In genomic region chr7:96484006-96484581, GRCm38 (mm10) we compare ENCODE assay signal across 17 mouse cellular contexts.
A peak's percentile ranks its signal among the peaks of the same experiment; 100 is the strongest.
DNase-seq lines count a peak whose midpoint lies in the region; ATAC-seq and TF ChIP-seq lines count a peak whose summit lies in the region.
"Had no signal": no experiment of that assay in that cellular context is flagged by ENCODE, and none has a peak within 500 bp of the region (broad histone marks: within the 10 kb centered on the region; RNA-seq: fewer than 3 reads in every experiment).

No protein-coding gene starts in this region.

- H3K9me3 ChIP-seq in limb, embryonic 12.5 days, result no peaks in the 10 kb centered on the region
- H3K9me3 ChIP-seq in limb, embryonic 10.5 days (replicated peaks), result no peaks in the 10 kb centered on the region
- no peaks in the 10 kb centered on the region for H3K9me3 ChIP-seq in kidney, postnatal 0 days (replicated peaks; ENCODE audit: low read length)
- H3K9me3 ChIP-seq: embryonic facial prominence, embryonic 12.5 days; midbrain, embryonic 12.5 days had no signal

- no peaks in the 10 kb centered on the region; the same call in 1 of the 2 replicates for H3K27me3 ChIP-seq in limb, embryonic 12.5 days
- H3K27me3 ChIP-seq in limb, embryonic 10.5 days (ENCODE audit: low read depth, poor library complexity, severe bottlenecking), result no peaks in the 10 kb centered on the region
- no peaks in the 10 kb centered on the region for H3K27me3 ChIP-seq in kidney, postnatal 0 days (ENCODE audit: insufficient read depth, low read length)
- H3K27me3 ChIP-seq: embryonic facial prominence, embryonic 12.5 days; midbrain, embryonic 12.5 days had no signal

- peak overlapping the region; percentile 10 for H3K27ac ChIP-seq in gastrocnemius, adult 2 months
- H3K27ac ChIP-seq in limb, embryonic 12.5 days, result no peak overlapping the region
- H3K27ac ChIP-seq in limb, embryonic 10.5 days, result no peak overlapping the region
- peak overlapping the region; percentile 31; the same call in 1 of the 2 replicates for H3K27ac ChIP-seq in kidney, postnatal 0 days
- H3K27ac ChIP-seq: embryonic facial prominence, embryonic 12.5 days; midbrain, embryonic 12.5 days had no signal

- TF ChIP-seq CTCF in gastrocnemius, adult 2 months (IDR thresholded peaks at IDR 0.05), result no peak
- no peak for TF ChIP-seq CTCF in kidney, postnatal 0 days (IDR thresholded peaks at IDR 0.05; ENCODE audit: low read depth)

- no peak overlapping the region for H3K9ac ChIP-seq in limb, embryonic 12.5 days (replicated peaks)
- no peak overlapping the region for H3K9ac ChIP-seq in kidney, postnatal 0 days (ENCODE audit: low read depth, low read length)
- H3K9ac ChIP-seq: embryonic facial prominence, embryonic 12.5 days; midbrain, embryonic 12.5 days had no signal

- ATAC-seq in limb, embryonic 12.5 days (ENCODE audit: insufficient number of reproducible peaks, insufficient read depth, low FRiP score, low TSS enrichment, low read depth), result peak; percentile 4; the same call in 1 of the 2 replicates
- no peak for ATAC-seq in kidney, postnatal 0 days (replicated peaks; ENCODE audit: low FRiP score, low read depth)

- H3K4me3 ChIP-seq in gastrocnemius, adult 2 months, result no peak overlapping the region
- no peak overlapping the region for H3K4me3 ChIP-seq in limb, embryonic 12.5 days (replicated peaks)
- no peak overlapping the region for H3K4me3 ChIP-seq in limb, embryonic 10.5 days
- H3K4me3 ChIP-seq in kidney, postnatal 0 days (replicated peaks; ENCODE audit: low read depth, low read length), result no peak overlapping the region
- H3K4me3 ChIP-seq: embryonic facial prominence, embryonic 12.5 days; midbrain, embryonic 12.5 days; myocyte had no signal

- H3K4me2 ChIP-seq in limb, embryonic 12.5 days, result no peak overlapping the region
- H3K4me2 ChIP-seq in kidney, postnatal 0 days (ENCODE audit: low read length), result no peak overlapping the region
- H3K4me2 ChIP-seq: embryonic facial prominence, embryonic 12.5 days; midbrain, embryonic 12.5 days had no signal

- H3K4me1 ChIP-seq in limb, embryonic 12.5 days (replicated peaks), result peaks cover 10% of the 10 kb centered on the region
- H3K4me1 ChIP-seq in limb, embryonic 10.5 days, result peaks cover 22% of the 10 kb centered on the region
- H3K4me1 ChIP-seq in kidney, postnatal 0 days (replicated peaks; ENCODE audit: insufficient read depth, low read length), result peaks cover 7% of the 10 kb centered on the region
- H3K4me1 ChIP-seq: midbrain, embryonic 12.5 days had no signal

- H3K36me3 ChIP-seq in limb, embryonic 12.5 days, result no peaks in the 10 kb centered on the region
- no peaks in the 10 kb centered on the region for H3K36me3 ChIP-seq in limb, embryonic 10.5 days
- H3K36me3 ChIP-seq in kidney, postnatal 0 days (ENCODE audit: insufficient read depth, low read length), result no peaks in the 10 kb centered on the region
- H3K36me3 ChIP-seq: embryonic facial prominence, embryonic 12.5 days; midbrain, embryonic 12.5 days had no signal

- intact Hi-C loops in gastrocnemius, adult 2 months (cut with DNase I), result no loop called here

- peak; percentile 26 for DNase-seq in gastrocnemius, adult 2 months
- DNase-seq in gastrocnemius, postnatal 4 days (ENCODE audit: low spot score in 2 of 2), result no peak
- no peak for DNase-seq in limb, embryonic 10.5 days (ENCODE audit: low spot score)
- DNase-seq in kidney, postnatal 0 days (ENCODE audit: low spot score), result no peak
- peak; percentile 18 for DNase-seq in skeletal muscle tissue, adult 2 months (ENCODE audit: low read depth, low spot score)
- DNase-seq in heart, postnatal 4 days, result no peak
- DNase-seq in adrenal gland, adult 2 months, result no peak
- DNase-seq: cerebellum, adult 11-12 months; heart, postnatal 14 days; left cerebral cortex, postnatal 4 days; lung, postnatal 14 days; right cerebral cortex, postnatal 25 days; thymus, postnatal 36 days had no signal

- WGBS in limb, embryonic 12.5 days, result 56% methylated on average over 1 of the region's 1 CpGs
- 74% methylated on average over 1 of the region's 1 CpGs for WGBS in limb, embryonic 10.5 days
- 40% methylated on average over 1 of the region's 1 CpGs for WGBS in kidney, postnatal 0 days

Comparison
In these comparisons a context has a peak if more than half of its experiments do, and no peak if none do; other contexts are left out.
1. DNase-seq: peak in gastrocnemius, adult 2 months (single experiment) and skeletal muscle tissue, adult 2 months (single experiment); none in gastrocnemius, postnatal 4 days (0 of 2), limb, embryonic 10.5 days (single experiment), kidney, postnatal 0 days (single experiment), heart, postnatal 4 days (single experiment) and adrenal gland, adult 2 months (single experiment).
2. H3K27ac ChIP-seq: peak in gastrocnemius, adult 2 months (single experiment) and kidney, postnatal 0 days (single experiment); none in limb, embryonic 12.5 days (single experiment) and limb, embryonic 10.5 days (single experiment).